Mouse (Mus musculus): Measurements from ENCODE around the gene Sesn3. TPM values are rescaled to one million over a fixed set of nuclear protein-coding genes. Genes with fewer than 3 reads are reported as not detected.

Gene Sesn3
- polyA plus RNA-seq (2012; rRNA removed) = 1.3 and 1.6 TPM in 2 replicates

DNA sequence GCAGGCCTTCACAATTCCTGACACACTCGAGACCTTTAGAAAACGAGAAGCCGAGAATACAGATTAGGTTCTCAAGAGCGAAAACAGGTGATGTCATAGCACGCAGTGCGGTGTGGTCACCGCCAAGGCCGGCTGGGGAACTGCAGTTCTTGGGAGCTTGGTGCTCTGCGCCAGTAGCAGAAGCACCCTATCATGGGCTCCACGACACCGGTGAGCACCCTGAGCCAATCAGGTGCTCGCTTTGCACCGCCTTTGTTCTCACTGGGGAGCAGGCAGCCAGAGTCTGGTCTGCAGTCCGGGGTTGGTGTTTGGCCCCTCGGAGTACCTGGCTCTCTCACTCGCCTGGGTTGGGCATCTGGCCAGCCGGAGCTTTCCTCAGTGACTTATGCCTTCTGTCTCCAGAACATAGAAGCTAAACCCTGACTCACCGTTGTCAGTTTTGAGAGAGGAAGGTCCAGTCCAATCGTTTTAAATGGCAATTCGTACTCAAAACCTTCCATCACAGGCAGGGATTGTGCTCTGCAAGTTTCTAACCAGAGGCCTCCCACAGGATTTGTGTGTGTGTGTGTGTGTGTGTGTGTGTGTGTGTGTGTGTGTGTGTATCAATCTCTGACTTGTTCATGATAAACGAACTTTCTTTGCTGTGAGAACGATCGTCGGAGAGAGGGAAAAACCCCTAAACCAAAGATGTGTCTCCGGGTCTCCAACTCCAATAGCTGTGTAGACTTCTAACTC lies at the start of gene Sesn3:
Gene Sesn3 (plus strand): TSS at position 82 of the 735 bp plus-strand sequence.

GRCm38 (mm10) chr9:14381353-14382055 lies 106.6 kb downstream of the Sesn3 start, which contains the start of gene Endod1:
Gene Endod1, minus strand, starts transcription at chr9:14381507.

Other genes starting within 250 kb of the Sesn3 start
- gene Endod1, start 106.4 kb downstream of the Sesn3 start, polyA plus RNA-seq (2012; rRNA removed) = 10.4 and 11.6 TPM in 2 replicates
- gene Kdm4d, start 225.4 kb downstream of the Sesn3 start, polyA plus RNA-seq (2012; rRNA removed) = 0.01 TPM in 1 of 2 replicates, not detected in the other
- gene Cwc15, start 225.6 kb downstream of the Sesn3 start, polyA plus RNA-seq (2012; rRNA removed) = 35.8 and 37.0 TPM in 2 replicates